22 mouse cellular contexts compared by ENCODE assay signal in genomic region chr13:70311226-70312055, GRCm38 (mm10).
DNase-seq lines count a peak whose midpoint lies in the region; ATAC-seq and TF ChIP-seq lines count a peak whose summit lies in the region.
"Had no signal": no experiment of that assay in that cellular context is flagged by ENCODE, and none has a peak within 500 bp of the region (broad histone marks: within the 10 kb centered on the region; RNA-seq: fewer than 3 reads in every experiment).

No protein-coding gene starts in this region.

- peak; percentile 28 to 29 for DNase-seq in cerebellum, postnatal 10 days
- no peak for DNase-seq in cerebellum, postnatal 14 days
- no peak for DNase-seq in midbrain, embryonic 10.5 days (ENCODE audit: low spot score)
- DNase-seq in hindbrain, postnatal 0 days (ENCODE audit: low spot score) = peak; percentile 49
- no peak for DNase-seq in urinary bladder, postnatal 4 days (ENCODE audit: low spot score in 2 of 2)
- DNase-seq in forebrain, embryonic 11.5 days (ENCODE audit: low spot score) = no peak
- no peak for DNase-seq in gastrocnemius, adult 2 months
- DNase-seq: adrenal gland, postnatal 36 days; cerebellum, adult 9-10 months; forebrain, postnatal 0 days; heart, postnatal 36 days; lung, postnatal 14 days; right cerebral cortex, postnatal 14 days had no signal

- peak overlapping the region; percentile 67; the same call in 1 of the 2 replicates for H3K27ac ChIP-seq in midbrain, embryonic 10.5 days (replicated peaks)
- H3K27ac ChIP-seq in midbrain, embryonic 16.5 days (ENCODE audit: low read length) = no peak overlapping the region
- H3K27ac ChIP-seq in hindbrain, postnatal 0 days = no peak overlapping the region
- H3K27ac ChIP-seq in forebrain, embryonic 11.5 days (ENCODE audit: low read depth, low read length) = no peak overlapping the region
- no peak overlapping the region for H3K27ac ChIP-seq in gastrocnemius, adult 2 months
- H3K27ac ChIP-seq: heart, embryonic 13.5 days; kidney, embryonic 15.5 days; limb, embryonic 15.5 days had no signal

- no peak overlapping the region for H3K4me2 ChIP-seq in midbrain, embryonic 16.5 days (ENCODE audit: low read length)
- no peak overlapping the region for H3K4me2 ChIP-seq in hindbrain, postnatal 0 days (ENCODE audit: low read depth, low read length)
- no peak overlapping the region for H3K4me2 ChIP-seq in forebrain, embryonic 11.5 days (ENCODE audit: low read depth, low read length, severe bottlenecking)
- H3K4me2 ChIP-seq: heart, embryonic 13.5 days; kidney, embryonic 15.5 days; limb, embryonic 15.5 days had no signal

- H3K4me1 ChIP-seq in midbrain, embryonic 10.5 days = peaks cover 17% of the 10 kb centered on the region
- peaks cover 2% of the 10 kb centered on the region; the same call in 1 of the 2 replicates for H3K4me1 ChIP-seq in midbrain, embryonic 16.5 days (ENCODE audit: control insufficient read depth, insufficient read depth, low read length)
- peaks cover 5% of the 10 kb centered on the region; the same call in 1 of the 2 replicates for H3K4me1 ChIP-seq in hindbrain, postnatal 0 days (ENCODE audit: insufficient read depth, low read length)
- no peaks in the 10 kb centered on the region for H3K4me1 ChIP-seq in forebrain, embryonic 11.5 days (replicated peaks; ENCODE audit: control insufficient read depth, insufficient read depth, low read length)
- H3K4me1 ChIP-seq: heart, embryonic 13.5 days; limb, embryonic 15.5 days; megakaryocyte, embryonic 14.5 days had no signal

- ATAC-seq in midbrain, embryonic 16.5 days = no peak
- ATAC-seq in hindbrain, postnatal 0 days = no peak
- ATAC-seq in forebrain, embryonic 11.5 days (replicated peaks; ENCODE audit: low FRiP score) = no peak
- ATAC-seq: CD4-positive, CD25-positive, alpha-beta regulatory T cell, adult 4 months; forebrain, postnatal 0 days; intestine, embryonic 16.5 days had no signal

- intact Hi-C loops in gastrocnemius, adult 2 months (cut with DNase I) = no loop called here

- 88% methylated on average over 14 of the region's 14 CpGs for WGBS in midbrain, embryonic 10.5 days
- WGBS in midbrain, embryonic 16.5 days = 57% methylated on average over 14 of the region's 14 CpGs
- 30% methylated on average over 14 of the region's 14 CpGs for WGBS in hindbrain, postnatal 0 days
- 91% methylated on average over 14 of the region's 14 CpGs for WGBS in forebrain, embryonic 11.5 days

- no peaks in the 10 kb centered on the region for H3K36me3 ChIP-seq in midbrain, embryonic 10.5 days
- H3K36me3 ChIP-seq in midbrain, embryonic 16.5 days (ENCODE audit: control insufficient read depth, insufficient read depth, low read length) = no peaks in the 10 kb centered on the region
- H3K36me3 ChIP-seq in hindbrain, postnatal 0 days (ENCODE audit: insufficient read depth, low read length) = no peaks in the 10 kb centered on the region
- no peaks in the 10 kb centered on the region for H3K36me3 ChIP-seq in forebrain, embryonic 11.5 days (ENCODE audit: control insufficient read depth, insufficient read depth, low read length)
- H3K36me3 ChIP-seq: G1E; heart, embryonic 13.5 days; kidney, embryonic 15.5 days; limb, embryonic 15.5 days had no signal

- no peaks in the 10 kb centered on the region for H3K27me3 ChIP-seq in midbrain, embryonic 10.5 days (ENCODE audit: low read depth, poor library complexity, severe bottlenecking)
- no peaks in the 10 kb centered on the region for H3K27me3 ChIP-seq in midbrain, embryonic 16.5 days (ENCODE audit: control insufficient read depth, insufficient read depth, low read depth, low read length)
- H3K27me3 ChIP-seq in hindbrain, postnatal 0 days (ENCODE audit: insufficient read depth, low read length) = no peaks in the 10 kb centered on the region
- no peaks in the 10 kb centered on the region for H3K27me3 ChIP-seq in forebrain, embryonic 11.5 days (ENCODE audit: control insufficient read depth, insufficient read depth, low read length)
- H3K27me3 ChIP-seq: heart, embryonic 13.5 days; kidney, embryonic 15.5 days; limb, embryonic 15.5 days; megakaryocyte, embryonic 14.5 days had no signal

- no peak overlapping the region for H3K4me3 ChIP-seq in midbrain, embryonic 10.5 days
- no peak overlapping the region for H3K4me3 ChIP-seq in midbrain, embryonic 16.5 days (ENCODE audit: low read depth, low read length)
- no peak overlapping the region for H3K4me3 ChIP-seq in hindbrain, postnatal 0 days (ENCODE audit: low read length)
- no peak overlapping the region for H3K4me3 ChIP-seq in forebrain, embryonic 11.5 days (ENCODE audit: low read depth, low read length)
- no peak overlapping the region for H3K4me3 ChIP-seq in gastrocnemius, adult 2 months
- H3K4me3 ChIP-seq: heart, embryonic 13.5 days; kidney, embryonic 15.5 days; limb, embryonic 15.5 days; megakaryocyte, embryonic 14.5 days; myocyte had no signal

- no peak overlapping the region for H3K9ac ChIP-seq in midbrain, embryonic 16.5 days (ENCODE audit: low read depth, low read length)
- no peak overlapping the region for H3K9ac ChIP-seq in hindbrain, postnatal 0 days (replicated peaks; ENCODE audit: low read length)
- H3K9ac ChIP-seq in forebrain, embryonic 11.5 days (ENCODE audit: low read length) = no peak overlapping the region
- H3K9ac ChIP-seq: forebrain, postnatal 0 days; heart, embryonic 13.5 days; kidney, embryonic 15.5 days; limb, embryonic 15.5 days had no signal

- peak; percentile 17; the same call in 1 of the 2 replicates for TF ChIP-seq CTCF in hindbrain, postnatal 0 days (IDR thresholded peaks at IDR 0.05; ENCODE audit: low read depth)
- no peak for TF ChIP-seq CTCF in gastrocnemius, adult 2 months (IDR thresholded peaks at IDR 0.05)

- no peaks in the 10 kb centered on the region for H3K9me3 ChIP-seq in midbrain, embryonic 10.5 days (replicated peaks)
- H3K9me3 ChIP-seq in midbrain, embryonic 16.5 days (replicated peaks; ENCODE audit: control insufficient read depth, low read length, poor library complexity, severe bottlenecking) = no peaks in the 10 kb centered on the region
- H3K9me3 ChIP-seq in hindbrain, postnatal 0 days (ENCODE audit: low read length) = no peaks in the 10 kb centered on the region
- H3K9me3 ChIP-seq in forebrain, embryonic 11.5 days (ENCODE audit: control insufficient read depth, low read length) = no peaks in the 10 kb centered on the region
- H3K9me3 ChIP-seq: heart, embryonic 13.5 days; kidney, embryonic 15.5 days; limb, embryonic 15.5 days had no signal

Comparison
In these comparisons a context has a peak if more than half of its experiments do, and no peak if none do; other contexts are left out.
1. DNase-seq: peak in cerebellum, postnatal 10 days (2 of 2) and hindbrain, postnatal 0 days (single experiment); none in cerebellum, postnatal 14 days (0 of 2), midbrain, embryonic 10.5 days (single experiment), urinary bladder, postnatal 4 days (0 of 2), forebrain, embryonic 11.5 days (single experiment) and gastrocnemius, adult 2 months (single experiment).